Comparison of ENCODE assay signal across 8 mouse cellular contexts in the genomic region with DNA sequence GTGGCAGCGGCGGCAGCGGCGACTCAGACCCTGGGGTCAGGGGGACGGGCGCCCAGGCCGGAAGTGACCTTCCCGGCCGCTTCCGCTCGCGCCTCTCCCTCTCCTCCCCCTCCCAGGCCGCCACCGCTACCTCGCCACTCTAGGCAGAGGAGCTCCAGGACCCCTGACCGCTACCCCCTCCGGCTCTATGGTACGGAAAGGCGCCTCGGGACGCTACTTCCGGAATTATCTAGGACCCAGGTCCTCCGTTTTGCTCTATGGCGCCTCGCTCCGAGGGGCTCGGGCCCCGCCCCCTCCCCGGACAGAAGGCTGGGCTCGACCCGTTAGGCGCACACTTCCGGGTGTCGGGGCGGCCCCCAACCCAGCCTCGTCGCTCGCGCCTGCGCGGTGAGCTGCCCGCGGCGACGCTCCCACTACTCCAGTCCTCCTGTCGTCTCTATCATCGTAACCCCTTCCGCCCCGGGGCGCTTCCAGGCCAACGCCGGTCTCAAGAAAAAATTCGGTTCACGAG. TPM values are rescaled to one million over a fixed set of nuclear protein-coding genes. Genes with fewer than 3 reads are reported as not detected.
DNase-seq lines count a peak whose midpoint lies in the region; ATAC-seq and TF ChIP-seq lines count a peak whose summit lies in the region.

Gene Zfp787, minus strand, starts transcription at position 97 of the 511 bp plus-strand sequence.

- no peak for TF ChIP-seq POLR2A in bone marrow, adult 2 months (IDR thresholded peaks at IDR 0.05; ENCODE audit: borderline replicate concordance, control insufficient read depth, low read depth, low read length)
- peak; percentile 46 for TF ChIP-seq POLR2A in embryonic fibroblast, embryonic 13.5 days (IDR thresholded peaks at IDR 0.05; ENCODE audit: low read depth, low read length)

- peak within 1 kb of the TSS; percentile 96 for H3K27ac ChIP-seq in bone marrow, adult 2 months (ENCODE audit: control insufficient read depth, insufficient read depth, low read depth, low read length, poor library complexity)
- H3K27ac ChIP-seq in embryonic fibroblast, embryonic 13.5 days (ENCODE audit: insufficient read depth, low read length): peak within 1 kb of the TSS; percentile 82
- peak within 1 kb of the TSS; percentile 95 for H3K27ac ChIP-seq in heart, embryonic 10.5 days
- H3K27ac ChIP-seq in kidney, embryonic 15.5 days: peak within 1 kb of the TSS; percentile 97

- under 1% methylated on average over 44 of the region's 54 CpGs for WGBS in bone marrow, adult 2 months
- under 1% methylated on average over 50 of the region's 54 CpGs for whole genome bisulfite sequencing in heart, embryonic 10.5 days
- under 1% methylated on average over 52 of the region's 54 CpGs for WGBS in kidney, embryonic 15.5 days

- H3K36me3 ChIP-seq in heart, embryonic 10.5 days: no peaks in the 10 kb centered on the region
- H3K36me3 ChIP-seq in kidney, embryonic 15.5 days: no peaks in the 10 kb centered on the region

- H3K4me1 ChIP-seq in bone marrow, adult 2 months (ENCODE audit: control insufficient read depth, insufficient read depth, low read length): peaks cover 5% of the 10 kb centered on the region
- peaks cover 17% of the 10 kb centered on the region for H3K4me1 ChIP-seq in embryonic fibroblast, embryonic 13.5 days (ENCODE audit: control insufficient read depth, insufficient read depth, low read length)
- peaks cover 22% of the 10 kb centered on the region for H3K4me1 ChIP-seq in heart, embryonic 10.5 days
- peaks cover 49% of the 10 kb centered on the region for H3K4me1 ChIP-seq in kidney, embryonic 15.5 days

- peak within 1 kb of the TSS; percentile 76 for H3K4me3 ChIP-seq in bone marrow, adult 2 months (replicated peaks; ENCODE audit: control insufficient read depth, low read depth, low read length)
- peak within 1 kb of the TSS; percentile 71 for H3K4me3 ChIP-seq in embryonic fibroblast, embryonic 13.5 days (ENCODE audit: insufficient read depth, low read length)
- peak within 1 kb of the TSS; percentile 86 for H3K4me3 ChIP-seq in heart, embryonic 10.5 days
- H3K4me3 ChIP-seq in kidney, embryonic 15.5 days (replicated peaks): peak within 1 kb of the TSS; percentile 86

- no peaks in the 10 kb centered on the region for H3K9me3 ChIP-seq in heart, embryonic 10.5 days
- H3K9me3 ChIP-seq in kidney, embryonic 15.5 days (replicated peaks): no peaks in the 10 kb centered on the region

- TF ChIP-seq CTCF in bone marrow, adult 2 months (IDR thresholded peaks at IDR 0.05; ENCODE audit: control insufficient read depth, insufficient read depth, low read length): no peak
- TF ChIP-seq CTCF in embryonic fibroblast, embryonic 13.5 days (IDR thresholded peaks at IDR 0.05; ENCODE audit: borderline replicate concordance, insufficient read depth, low read length): no peak

- peak within 1 kb of the TSS; percentile 88 for H3K9ac ChIP-seq in kidney, embryonic 15.5 days

- peak within 1 kb of the TSS; percentile 73 for H3K4me2 ChIP-seq in kidney, embryonic 15.5 days

- ATAC-seq in kidney, embryonic 15.5 days (replicated peaks; ENCODE audit: low FRiP score): peak; percentile 95
- peak; percentile 72 for ATAC-seq in monocyte, adult 5-6 weeks (replicated peaks; ENCODE audit: insufficient number of reproducible peaks, low FRiP score, low TSS enrichment, poor library complexity, severe bottlenecking)

- DNase-seq in 416B (ENCODE audit: low read depth): peak; percentile 97
- peak; percentile 98 for DNase-seq in heart, embryonic 10.5 days (ENCODE audit: low spot score)
- DNase-seq in liver: peak; percentile 92
- DNase-seq in spleen, postnatal 4 days (ENCODE audit: low spot score in 2 of 2): peak; percentile 89 to 93

- no peaks in the 10 kb centered on the region for H3K27me3 ChIP-seq in heart, embryonic 10.5 days (ENCODE audit: insufficient read depth, poor library complexity, severe bottlenecking)
- no peaks in the 10 kb centered on the region for H3K27me3 ChIP-seq in kidney, embryonic 15.5 days

RNA-seq across cellular contexts. Expression of gene Zfp787, which starts in this region (rescaled TPM):
- polyA plus RNA-seq in bone marrow, adult 2 months (2011; ENCODE audit: insufficient read depth, insufficient read length, low replicate concordance, missing spikeins): 15.3 and 38.1 TPM in 2 replicates
- polyA plus RNA-seq in embryonic fibroblast, embryonic 13.5 days (2011; ENCODE audit: insufficient read length, low read depth, missing spikeins): 14.2 and 19.0 TPM in 2 replicates
- 22.3 and 31.1 TPM in 2 replicates for polyA plus RNA-seq in heart, embryonic 10.5 days (2016; fragmentation: Nextera tagmentation; extraction: Ambion mirVana)
- polyA plus RNA-seq in kidney, embryonic 15.5 days (2015; fragmentation: Nextera tagmentation; extraction: Ambion mirVana): 30.7 and 31.9 TPM in 2 replicates
- 33.9 to 36.8 TPM (median 34.7 TPM) in 3 replicates for total RNA-seq in monocyte, adult 5-6 weeks (2017)

Comparison
In these comparisons a context has a peak if more than half of its experiments do, and no peak if none do; other contexts are left out.
1. Peak in every context shown above with its lines: DNase-seq, ATAC-seq, H3K4me3 ChIP-seq and H3K27ac ChIP-seq.